Mouse (Mus musculus) lung, postnatal 0 days (tissue): ENCODE data around the gene Fancd2os.

Experiments used
- CTCF ChIP-seq: IDR thresholded peaks from 2 replicates; pipeline ENCODE4 v1.5.1; 2016; ENCODE audit warnings: antibody characterized with exemption, mild to moderate bottlenecking
- EP300 ChIP-seq: IDR thresholded peaks from 2 replicates; pipeline ENCODE4 v1.6.1; 2016; ENCODE audit warnings: antibody characterized with exemption, mild to moderate bottlenecking, control low read depth

DNA sequence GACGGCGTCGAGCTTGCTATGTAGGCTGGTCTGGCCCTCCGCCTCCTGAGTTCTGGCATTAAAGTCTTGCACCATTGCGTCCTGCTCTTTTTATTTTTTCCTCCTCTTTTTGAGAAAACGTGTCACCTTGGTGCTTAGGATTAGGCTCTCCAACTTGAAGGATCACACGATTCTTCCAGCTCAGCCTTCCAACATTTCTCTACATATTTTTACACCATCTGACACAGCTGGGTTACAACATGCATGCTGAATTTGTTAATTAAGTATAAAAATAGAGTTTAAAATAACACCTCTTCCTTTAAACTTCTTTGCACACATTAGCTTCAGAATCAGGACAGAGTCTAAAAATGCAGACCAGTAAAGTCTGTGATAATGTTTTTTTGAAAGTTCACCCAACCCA is 8.8 kb upstream of the Fancd2os start:
- TF ChIP-seq CTCF (no peak), EP300 (no peak)
